Mouse (Mus musculus) hindbrain, embryonic 13.5 days (tissue): ENCODE data around the gene Pax5. TPM values are rescaled to one million over a fixed set of nuclear protein-coding genes. Genes with fewer than 3 reads are reported as not detected.

Experiments
- ATAC-seq: fragments of 200-750 bp; cut with Nextera tagmentation; 2 replicates; pipeline ENCODE4 v1.8.0; 2017; ENCODE audit warnings: moderate TSS enrichment; ENCODE audit not compliant: low FRiP score
- H3K27ac ChIP-seq: fragments of 300-500 bp; sonication (generic); 2 replicates; pipeline ENCODE4 v1.5.1; 2015; ENCODE audit warnings: inconsistent platforms, mild to moderate bottlenecking, moderate library complexity
- H3K27me3 ChIP-seq: fragments of 300-500 bp; sonication (generic); 2 replicates; pipeline ENCODE4 v1.6.1; 2015; ENCODE audit warnings: mild to moderate bottlenecking, inconsistent platforms
- H3K36me3 ChIP-seq: fragments of 300-500 bp; sonication (generic); 2 replicates; pipeline ENCODE4 v1.6.1; 2015; ENCODE audit warnings: mild to moderate bottlenecking, inconsistent platforms
- H3K4me1 ChIP-seq: fragments of 300-500 bp; sonication (generic); replicated peaks from 2 replicates; pipeline ENCODE4 v1.6.1; 2015; ENCODE audit warnings: inconsistent platforms
- H3K4me2 ChIP-seq: fragments of 300-500 bp; sonication (generic); 2 replicates; pipeline ENCODE4 v1.6.1; 2015; ENCODE audit warnings: inconsistent platforms, mild to moderate bottlenecking, moderate library complexity
- H3K4me3 ChIP-seq: fragments of 300-500 bp; sonication (generic); 2 replicates; pipeline ENCODE4 v1.5.1; 2015; ENCODE audit warnings: mild to moderate bottlenecking, inconsistent platforms
- H3K9ac ChIP-seq: fragments of 300-500 bp; sonication (generic); 2 replicates; pipeline ENCODE4 v1.6.1; 2015; ENCODE audit warnings: mild to moderate bottlenecking, inconsistent platforms
- H3K9me3 ChIP-seq: fragments of 300-500 bp; sonication (generic); 2 replicates; pipeline ENCODE4 v1.6.1; 2016; ENCODE audit warnings: inconsistent platforms
- WGBS: fragments of 180-500 bp; shearing (Covaris S2); methylation state at CpG from one replicate; pipeline ENCODE4 v1.1.7; 2015; 5-methylcytosine and 5-hydroxymethylcytosine counted together
- polyA plus RNA-seq: library from polyadenylated mRNA; unstranded; fragments of >200 nt; fragmentation: Nextera tagmentation; extraction: Ambion mirVana; gene quantifications from 2 replicates; pipeline ENCODE4 v1.2.1, GENCODE M21; 2015

Gene Pax5
- polyA plus RNA-seq, 1 experiment from 2014 or later, result 2.8 TPM

GRCm38 (mm10) chr4:44713554-44714051 is 3.3 kb upstream of the Pax5 start:
- Histone ChIP-seq H3K27ac (no peak overlapping the region), H3K9ac (no peak overlapping the region), H3K4me3 (peak overlapping the region; percentile 14; the same call in 1 of the 2 replicates), H3K36me3 (no peaks in the 10 kb centered on the region), H3K27me3 (peaks cover 91% of the 10 kb centered on the region), H3K9me3 (no peaks in the 10 kb centered on the region), H3K4me1 (peaks cover 29% of the 10 kb centered on the region), H3K4me2 (peak overlapping the region; percentile 17)
- WGBS, result under 1% methylated on average over 19 of the region's 19 CpGs
- no peak for ATAC-seq

- H3K4me3 ChIP-seq, result peak overlapping the region; percentile 14
- ATAC-seq, result no peak
- under 1% methylated on average over 50 of the region's 50 CpGs for WGBS
- peaks cover 29% of the 10 kb centered on the region for H3K4me1 ChIP-seq
- peak overlapping the region; percentile 11 for H3K4me2 ChIP-seq
- peaks cover 91% of the 10 kb centered on the region for H3K27me3 ChIP-seq
- no peaks in the 10 kb centered on the region for H3K36me3 ChIP-seq
- H3K9ac ChIP-seq, result 0 out of 2 replicates have a peak overlapping the region, but pooled peaks have one; percentile 26
- H3K27ac ChIP-seq, result no peak overlapping the region
- no peaks in the 10 kb centered on the region for H3K9me3 ChIP-seq
Measured at GRCm38 (mm10) chr4:44712786-44713553, 2.7 kb upstream of the Pax5 start.

GRCm38 (mm10) chr4:44712051-44712700 is 1.9 kb upstream of the Pax5 start:
- H3K4me2 ChIP-seq, result peak overlapping the region; percentile 38
- 0 out of 2 replicates have a peak overlapping the region, but pooled peaks have one; percentile 9 for H3K4me3 ChIP-seq
- H3K36me3 ChIP-seq, result no peaks in the 10 kb centered on the region
- H3K9me3 ChIP-seq, result no peaks in the 10 kb centered on the region
- WGBS, result under 1% methylated on average over 25 of the region's 25 CpGs
- H3K9ac ChIP-seq, result no peak overlapping the region
- H3K27me3 ChIP-seq, result peaks cover 91% of the 10 kb centered on the region
- H3K27ac ChIP-seq, result no peak overlapping the region
- ATAC-seq, result no peak
- H3K4me1 ChIP-seq, result peaks cover 29% of the 10 kb centered on the region

- ATAC-seq, result no peak
- H3K9me3 ChIP-seq, result no peaks in the 10 kb centered on the region
- H3K27me3 ChIP-seq, result peaks cover 91% of the 10 kb centered on the region
- H3K4me3 ChIP-seq, result no peak overlapping the region
- peaks cover 29% of the 10 kb centered on the region for H3K4me1 ChIP-seq
- H3K4me2 ChIP-seq, result no peak overlapping the region
- 1% methylated on average over 25 of the region's 25 CpGs for WGBS
- no peaks in the 10 kb centered on the region for H3K36me3 ChIP-seq
- no peak overlapping the region for H3K9ac ChIP-seq
- no peak overlapping the region for H3K27ac ChIP-seq
Measured at GRCm38 (mm10) chr4:44711136-44711900, 1.0 kb upstream of the Pax5 start.

GRCm38 (mm10) chr4:44710701-44711097 is 412 bp upstream of the Pax5 start:
- no peak overlapping the region for H3K27ac ChIP-seq
- H3K4me2 ChIP-seq, result 0 out of 2 replicates have a peak overlapping the region, but pooled peaks have one; percentile 23
- no peak overlapping the region; the same call in 1 of the 2 replicates for H3K4me3 ChIP-seq
- ATAC-seq, result no peak
- WGBS, result under 1% methylated on average over 30 of the region's 30 CpGs
- H3K4me1 ChIP-seq, result peaks cover 33% of the 10 kb centered on the region
- H3K9ac ChIP-seq, result no peak overlapping the region
- no peaks in the 10 kb centered on the region for H3K36me3 ChIP-seq
- peaks cover 95% of the 10 kb centered on the region for H3K27me3 ChIP-seq
- H3K9me3 ChIP-seq, result no peaks in the 10 kb centered on the region

GRCm38 (mm10) chr4:44709091-44709695 is 1.1 kb downstream of the Pax5 start:
- Histone ChIP-seq H3K27ac (no peak overlapping the region), H3K4me1 (peaks cover 36% of the 10 kb centered on the region), H3K27me3 (peaks cover 95% of the 10 kb centered on the region), H3K36me3 (no peaks in the 10 kb centered on the region), H3K9ac (no peak overlapping the region), H3K4me3 (no peak overlapping the region), H3K9me3 (no peaks in the 10 kb centered on the region), H3K4me2 (no peak overlapping the region)
- ATAC-seq, result no peak

GRCm38 (mm10) chr4:44708311-44708710 is 2.0 kb downstream of the Pax5 start:
- Histone ChIP-seq H3K4me2 (no peak overlapping the region), H3K27me3 (peaks cover 95% of the 10 kb centered on the region), H3K36me3 (no peaks in the 10 kb centered on the region), H3K4me1 (peaks cover 36% of the 10 kb centered on the region), H3K4me3 (no peak overlapping the region), H3K9ac (no peak overlapping the region), H3K9me3 (no peaks in the 10 kb centered on the region), H3K27ac (no peak overlapping the region)
- WGBS, result 53% methylated on average over 8 of the region's 8 CpGs
- ATAC-seq, result no peak

- H3K4me3 ChIP-seq, result no peak overlapping the region
- no peak overlapping the region for H3K27ac ChIP-seq
- no peaks in the 10 kb centered on the region for H3K9me3 ChIP-seq
- no peak for ATAC-seq
- no peaks in the 10 kb centered on the region for H3K36me3 ChIP-seq
- peaks cover 97% of the 10 kb centered on the region for H3K27me3 ChIP-seq
- H3K9ac ChIP-seq, result no peak overlapping the region
- H3K4me1 ChIP-seq, result peaks cover 37% of the 10 kb centered on the region
- 48% methylated on average over 1 of the region's 1 CpGs for WGBS
- H3K4me2 ChIP-seq, result no peak overlapping the region
Measured at GRCm38 (mm10) chr4:44706865-44707264, 3.4 kb downstream of the Pax5 start.

- 5% methylated on average over 7 of the region's 7 CpGs for WGBS
- Histone ChIP-seq H3K36me3 (no peaks in the 10 kb centered on the region), H3K27ac (no peak overlapping the region), H3K9ac (no peak overlapping the region), H3K4me3 (no peak overlapping the region), H3K4me1 (peaks cover 45% of the 10 kb centered on the region), H3K27me3 (peaks cover 98% of the 10 kb centered on the region), H3K4me2 (no peak overlapping the region), H3K9me3 (no peaks in the 10 kb centered on the region)
- no peak for ATAC-seq
Measured at GRCm38 (mm10) chr4:44705967-44706366, 4.3 kb downstream of the Pax5 start.

GRCm38 (mm10) chr4:44705151-44705550 is 5.1 kb downstream of the Pax5 start:
- no peak overlapping the region for H3K4me2 ChIP-seq
- peaks cover 99% of the 10 kb centered on the region for H3K27me3 ChIP-seq
- no peak overlapping the region for H3K9ac ChIP-seq
- no peak overlapping the region for H3K27ac ChIP-seq
- H3K4me1 ChIP-seq, result peaks cover 40% of the 10 kb centered on the region
- no peaks in the 10 kb centered on the region for H3K9me3 ChIP-seq
- ATAC-seq, result no peak
- WGBS, result 17% methylated on average over 3 of the region's 3 CpGs
- no peaks in the 10 kb centered on the region for H3K36me3 ChIP-seq
- H3K4me3 ChIP-seq, result no peak overlapping the region

GRCm38 (mm10) chr4:44704369-44704745 is 5.9 kb downstream of the Pax5 start:
- peaks cover 40% of the 10 kb centered on the region for H3K4me1 ChIP-seq
- peak overlapping the region; percentile 67 for H3K4me2 ChIP-seq
- peak overlapping the region; percentile 46 for H3K4me3 ChIP-seq
- H3K27me3 ChIP-seq, result peaks cover 99% of the 10 kb centered on the region
- peak overlapping the region; percentile 70 for H3K9ac ChIP-seq
- under 1% methylated on average over 37 of the region's 38 CpGs for WGBS
- no peaks in the 10 kb centered on the region for H3K36me3 ChIP-seq
- H3K9me3 ChIP-seq, result no peaks in the 10 kb centered on the region
- peak overlapping the region; percentile 48 for H3K27ac ChIP-seq
- peak; percentile 96 for ATAC-seq
